In the genomic region with DNA sequence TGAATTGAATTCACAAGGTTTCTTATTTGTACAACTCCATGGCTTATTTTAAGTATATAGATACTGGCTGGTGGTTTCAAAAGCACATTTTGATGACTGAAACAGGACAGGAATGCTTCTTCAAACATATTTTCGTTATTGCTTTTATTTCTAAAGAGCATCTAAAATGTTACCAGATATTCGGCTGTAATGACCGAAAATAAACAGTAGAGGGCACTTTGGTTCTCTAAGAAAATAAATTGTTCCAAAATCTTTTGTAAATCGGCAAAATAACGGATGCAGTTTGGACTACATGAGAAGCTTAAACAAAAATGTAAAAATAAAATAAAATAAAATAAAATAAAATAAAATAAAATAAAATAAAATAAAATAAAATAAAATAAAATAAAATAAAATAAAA, we compare ENCODE assay signal across 9 mouse cellular contexts.
DNase-seq lines count a peak whose midpoint lies in the region; ATAC-seq and TF ChIP-seq lines count a peak whose summit lies in the region.
"Had no signal": no experiment of that assay in that cellular context is flagged by ENCODE, and none has a peak within 500 bp of the region (broad histone marks: within the 10 kb centered on the region; RNA-seq: fewer than 3 reads in every experiment).

No protein-coding gene starts in this region.

- no peaks in the 10 kb centered on the region for H3K9me3 ChIP-seq in intestine, postnatal 0 days (ENCODE audit: control insufficient read depth)
- no peaks in the 10 kb centered on the region for H3K9me3 ChIP-seq in intestine, embryonic 16.5 days (ENCODE audit: control insufficient read depth, low read length)
- no peaks in the 10 kb centered on the region for H3K9me3 ChIP-seq in E14TG2a.4 (ENCODE audit: low read length)
- H3K9me3 ChIP-seq: intestine, embryonic 15.5 days had no signal

- no peak overlapping the region for H3K27ac ChIP-seq in intestine, postnatal 0 days (ENCODE audit: low read depth, low read length)
- no peak overlapping the region for H3K27ac ChIP-seq in intestine, embryonic 16.5 days (ENCODE audit: low read length)
- H3K27ac ChIP-seq: intestine, embryonic 15.5 days had no signal

- peak; percentile 54 for DNase-seq in 416B (ENCODE audit: low read depth)
- DNase-seq in right cerebral cortex, postnatal 25 days: no peak
- no peak for DNase-seq in adrenal gland, postnatal 25 days
- no peak for DNase-seq in ovary, postnatal 36 days (ENCODE audit: low spot score)

- H3K9ac ChIP-seq in intestine, postnatal 0 days (ENCODE audit: low read depth, low read length): no peak overlapping the region
- no peak overlapping the region for H3K9ac ChIP-seq in intestine, embryonic 16.5 days (ENCODE audit: low read depth, low read length)
- H3K9ac ChIP-seq: intestine, embryonic 15.5 days had no signal

- no peaks in the 10 kb centered on the region for H3K36me3 ChIP-seq in intestine, postnatal 0 days (ENCODE audit: control insufficient read depth, insufficient read depth)
- H3K36me3 ChIP-seq in intestine, embryonic 16.5 days (ENCODE audit: control insufficient read depth, insufficient read depth, low read length): no peaks in the 10 kb centered on the region
- H3K36me3 ChIP-seq in E14TG2a.4 (ENCODE audit: insufficient read depth, low read length): no peaks in the 10 kb centered on the region
- H3K36me3 ChIP-seq: intestine, embryonic 15.5 days had no signal

- peak; percentile 61 for TF ChIP-seq CTCF in intestine, postnatal 0 days (IDR thresholded peaks at IDR 0.05; ENCODE audit: low read depth)
- peak; percentile 75 for TF ChIP-seq CTCF in E14TG2a.4 (conservative IDR thresholded peaks at IDR 0.05; ENCODE audit: low read length)

- 15% methylated on average over 5 of the region's 5 CpGs for WGBS in intestine, postnatal 0 days
- 17% methylated on average over 5 of the region's 5 CpGs for WGBS in intestine, embryonic 16.5 days

- no peaks in the 10 kb centered on the region for H3K27me3 ChIP-seq in intestine, postnatal 0 days (replicated peaks; ENCODE audit: control insufficient read depth, insufficient read depth, low read length)
- no peaks in the 10 kb centered on the region for H3K27me3 ChIP-seq in intestine, embryonic 16.5 days (replicated peaks; ENCODE audit: control insufficient read depth, insufficient read depth, low read length)
- no peaks in the 10 kb centered on the region for H3K27me3 ChIP-seq in E14TG2a.4 (ENCODE audit: insufficient read depth, low read length)
- H3K27me3 ChIP-seq: intestine, embryonic 15.5 days had no signal

- H3K4me2 ChIP-seq in intestine, postnatal 0 days (replicated peaks; ENCODE audit: low read depth): no peak overlapping the region
- H3K4me2 ChIP-seq in intestine, embryonic 16.5 days (ENCODE audit: low read depth, low read length): no peak overlapping the region
- H3K4me2 ChIP-seq: intestine, embryonic 15.5 days had no signal

- H3K4me1 ChIP-seq in intestine, postnatal 0 days (replicated peaks; ENCODE audit: control insufficient read depth, insufficient read depth, low read length): no peaks in the 10 kb centered on the region
- H3K4me1 ChIP-seq in intestine, embryonic 16.5 days (ENCODE audit: control insufficient read depth, insufficient read depth, low read length): no peaks in the 10 kb centered on the region
- peaks cover 3% of the 10 kb centered on the region; the same call in 1 of the 2 replicates for H3K4me1 ChIP-seq in E14TG2a.4 (replicated peaks; ENCODE audit: low read depth, low read length)
- H3K4me1 ChIP-seq: intestine, embryonic 15.5 days had no signal

- no peak overlapping the region for H3K4me3 ChIP-seq in intestine, postnatal 0 days (ENCODE audit: low read depth, low read length)
- H3K4me3 ChIP-seq in intestine, embryonic 16.5 days (ENCODE audit: low read length): no peak overlapping the region
- H3K4me3 ChIP-seq in E14TG2a.4 (replicated peaks; ENCODE audit: low read length): no peak overlapping the region
- H3K4me3 ChIP-seq: intestine, embryonic 15.5 days had no signal

- no peak for ATAC-seq in intestine, postnatal 0 days
- ATAC-seq in intestine, embryonic 16.5 days: no peak
- ATAC-seq in erythroblast, adult 5-6 weeks (replicated peaks; ENCODE audit: low FRiP score, poor library complexity, severe bottlenecking): 0 out of 2 replicates have a peak, but pooled peaks have one; percentile 54
- ATAC-seq: intestine, embryonic 15.5 days had no signal
